Mouse (Mus musculus): Measurements from ENCODE around the gene Dbndd2. TPM values are rescaled to one million over a fixed set of nuclear protein-coding genes. Genes with fewer than 3 reads are reported as not detected.

The Dbndd2 gene
- polyA plus RNA-seq, 1 experiment: 16.4 TPM

GRCm38 (mm10) chr2:164512121-164512909 lies 26.4 kb downstream of the Dbndd2 start:
- no peak overlapping the region for H3K4me3 ChIP-seq

GRCm38 (mm10) chr2:164513389-164513788 lies 27.5 kb downstream of the Dbndd2 start:
- no peak overlapping the region for H3ac ChIP-seq (ENCODE audit: control insufficient read depth, insufficient read length)
- no peak for TF ChIP-seq MAX (IDR thresholded peaks at IDR 0.05; ENCODE audit: low read depth)
- TF ChIP-seq POLR2A (IDR thresholded peaks at IDR 0.05; ENCODE audit: insufficient read length, low read depth): no peak
- TF ChIP-seq SRF (IDR thresholded peaks at IDR 0.05; ENCODE audit: control insufficient read depth, insufficient read length, low read depth): no peak
- TF ChIP-seq USF1 (IDR thresholded peaks at IDR 0.05; ENCODE audit: low read depth): peak; percentile 9
- peak in 2 of 3 experiments; percentile 47 to 69 for TF ChIP-seq MYOD1 (IDR thresholded peaks at IDR 0.05; ENCODE audit: control insufficient read depth in 1 of 3, insufficient read length in 2 of 3, low read depth in 2 of 3)
- TF ChIP-seq CEBPB (IDR thresholded peaks at IDR 0.05; ENCODE audit: insufficient read depth, poor library complexity, severe bottlenecking): peak; percentile 57; the same call in 1 of the 2 replicates
- TF ChIP-seq E2F4 (IDR thresholded peaks at IDR 0.05; ENCODE audit: insufficient read depth): no peak
- TF ChIP-seq TCF3 (IDR thresholded peaks at IDR 0.05; ENCODE audit: insufficient read length, low read depth): peak; percentile 2
- TF ChIP-seq TCF12 (IDR thresholded peaks at IDR 0.05; ENCODE audit: insufficient read depth, poor library complexity, severe bottlenecking): peak; percentile 13
- peak in 1 of 3 experiments; percentile 42 for TF ChIP-seq MYOG (IDR thresholded peaks at IDR 0.05; ENCODE audit: control insufficient read depth in 1 of 3, insufficient read depth in 1 of 3, insufficient read length in 2 of 3, low read depth in 2 of 3)
- peak; percentile 34 for TF ChIP-seq POLR2AphosphoS2 (IDR thresholded peaks at IDR 0.05; ENCODE audit: insufficient read length, low read depth)
- no peaks in the 10 kb centered on the region for H3K79me2 ChIP-seq (ENCODE audit: control insufficient read depth, insufficient read depth)
- no peak overlapping the region for H3K4me3 ChIP-seq
- peak overlapping the region; percentile 78 for H3K4me2 ChIP-seq (ENCODE audit: low read depth)
- no peaks in the 10 kb centered on the region for H3K36me3 ChIP-seq (ENCODE audit: control insufficient read depth, insufficient read depth)
- H3K27me3 ChIP-seq (ENCODE audit: control insufficient read depth, insufficient read depth, insufficient read length): no peaks in the 10 kb centered on the region

More at GRCm38 (mm10) chr2:164512121-164512909, 26.4 kb downstream of the Dbndd2 start:
- Histone ChIP-seq H3K27me3 (ENCODE audit: control insufficient read depth, insufficient read depth, insufficient read length) (no peaks in the 10 kb centered on the region), H3K4me2 (ENCODE audit: low read depth) (peak overlapping the region; percentile 78), H3K36me3 (ENCODE audit: control insufficient read depth, insufficient read depth) (no peaks in the 10 kb centered on the region), H3K79me2 (ENCODE audit: control insufficient read depth, insufficient read depth) (no peaks in the 10 kb centered on the region), H3ac (ENCODE audit: control insufficient read depth, insufficient read length) (no peak overlapping the region)
- peak in 1 of 3 experiments; percentile 10 for TF ChIP-seq MYOD1 (IDR thresholded peaks at IDR 0.05; ENCODE audit: control insufficient read depth in 1 of 3, insufficient read length in 2 of 3, low read depth in 2 of 3)
- TF ChIP-seq POLR2AphosphoS2 (IDR thresholded peaks at IDR 0.05; ENCODE audit: insufficient read length, low read depth): peak; percentile 8
- TF ChIP-seq E2F4 (IDR thresholded peaks at IDR 0.05; ENCODE audit: insufficient read depth): no peak

- Histone ChIP-seq H3K36me3 (ENCODE audit: control insufficient read depth, insufficient read depth) (no peaks in the 10 kb centered on the region), H3K4me3 (no peak overlapping the region), H3K27me3 (ENCODE audit: control insufficient read depth, insufficient read depth, insufficient read length) (no peaks in the 10 kb centered on the region), H3ac (ENCODE audit: control insufficient read depth, insufficient read length) (no peak overlapping the region), H3K4me2 (ENCODE audit: low read depth) (no peak overlapping the region), H3K79me2 (ENCODE audit: control insufficient read depth, insufficient read depth) (no peaks in the 10 kb centered on the region)
- TF ChIP-seq MYOG (IDR thresholded peaks at IDR 0.05; ENCODE audit: control insufficient read depth in 1 of 3, insufficient read depth in 1 of 3, insufficient read length in 2 of 3, low read depth in 2 of 3) (no peak), USF1 (IDR thresholded peaks at IDR 0.05; ENCODE audit: low read depth) (no peak), TCF12 (IDR thresholded peaks at IDR 0.05; ENCODE audit: insufficient read depth, poor library complexity, severe bottlenecking) (no peak), E2F4 (IDR thresholded peaks at IDR 0.05; ENCODE audit: insufficient read depth) (no peak), POLR2AphosphoS2 (IDR thresholded peaks at IDR 0.05; ENCODE audit: insufficient read length, low read depth) (no peak), POLR2A (IDR thresholded peaks at IDR 0.05; ENCODE audit: insufficient read length, low read depth) (no peak), SRF (IDR thresholded peaks at IDR 0.05; ENCODE audit: control insufficient read depth, insufficient read length, low read depth) (no peak), TCF3 (IDR thresholded peaks at IDR 0.05; ENCODE audit: insufficient read length, low read depth) (no peak), CEBPB (IDR thresholded peaks at IDR 0.05; ENCODE audit: insufficient read depth, poor library complexity, severe bottlenecking) (no peak), MYOD1 (IDR thresholded peaks at IDR 0.05; ENCODE audit: control insufficient read depth in 1 of 3, insufficient read length in 2 of 3, low read depth in 2 of 3) (no peak)
These were observed 29.0 kb downstream of the Dbndd2 start for GRCm38 (mm10) chr2:164514916-164515315.

- no peaks in the 10 kb centered on the region for H3K79me2 ChIP-seq (ENCODE audit: control insufficient read depth, insufficient read depth)
- no peak overlapping the region for H3K4me3 ChIP-seq
- no peaks in the 10 kb centered on the region for H3K36me3 ChIP-seq (ENCODE audit: control insufficient read depth, insufficient read depth)
- no peak overlapping the region for H3ac ChIP-seq (ENCODE audit: control insufficient read depth, insufficient read length)
- no peaks in the 10 kb centered on the region for H3K27me3 ChIP-seq (ENCODE audit: control insufficient read depth, insufficient read depth, insufficient read length)
- H3K4me2 ChIP-seq (ENCODE audit: low read depth): no peak overlapping the region
- TF ChIP-seq MAX (IDR thresholded peaks at IDR 0.05; ENCODE audit: low read depth) (no peak), E2F4 (IDR thresholded peaks at IDR 0.05; ENCODE audit: insufficient read depth) (no peak), CEBPB (IDR thresholded peaks at IDR 0.05; ENCODE audit: insufficient read depth, poor library complexity, severe bottlenecking) (no peak), POLR2AphosphoS2 (IDR thresholded peaks at IDR 0.05; ENCODE audit: insufficient read length, low read depth) (no peak), TCF3 (IDR thresholded peaks at IDR 0.05; ENCODE audit: insufficient read length, low read depth) (no peak)
These were observed 30.0 kb downstream of the Dbndd2 start for GRCm38 (mm10) chr2:164515897-164516296.

GRCm38 (mm10) chr2:164516592-164516991 lies 30.7 kb downstream of the Dbndd2 start:
- H3K79me2 ChIP-seq (ENCODE audit: control insufficient read depth, insufficient read depth): no peaks in the 10 kb centered on the region
- no peak overlapping the region for H3ac ChIP-seq (ENCODE audit: control insufficient read depth, insufficient read length)
- no peaks in the 10 kb centered on the region for H3K36me3 ChIP-seq (ENCODE audit: control insufficient read depth, insufficient read depth)
- TF ChIP-seq TCF12 (IDR thresholded peaks at IDR 0.05; ENCODE audit: insufficient read depth, poor library complexity, severe bottlenecking): no peak
- no peak for TF ChIP-seq MYOG (IDR thresholded peaks at IDR 0.05; ENCODE audit: control insufficient read depth in 1 of 3, insufficient read depth in 1 of 3, insufficient read length in 2 of 3, low read depth in 2 of 3)
- no peak for TF ChIP-seq TCF3 (IDR thresholded peaks at IDR 0.05; ENCODE audit: insufficient read length, low read depth)
- TF ChIP-seq CEBPB (IDR thresholded peaks at IDR 0.05; ENCODE audit: insufficient read depth, poor library complexity, severe bottlenecking): no peak
- TF ChIP-seq REST (IDR thresholded peaks at IDR 0.05; ENCODE audit: insufficient read depth, insufficient read length): no peak
- TF ChIP-seq POLR2A (IDR thresholded peaks at IDR 0.05; ENCODE audit: insufficient read length, low read depth): no peak
- H3K4me3 ChIP-seq: no peak overlapping the region
- H3K27me3 ChIP-seq (ENCODE audit: control insufficient read depth, insufficient read depth, insufficient read length): no peaks in the 10 kb centered on the region
- H3K4me2 ChIP-seq (ENCODE audit: low read depth): no peak overlapping the region
